ENCODE assay signal across 8 mouse cellular contexts in genomic region chr2:28792931-28793610, GRCm38 (mm10). TPM values are rescaled to one million over a fixed set of nuclear protein-coding genes. Genes with fewer than 3 reads are reported as not detected.
A peak's percentile ranks its signal among the peaks of the same experiment; 100 is the strongest.
DNase-seq lines count a peak whose midpoint lies in the region; ATAC-seq and TF ChIP-seq lines count a peak whose summit lies in the region.

No protein-coding gene starts in this region.

- no peaks in the 10 kb centered on the region for H3K4me1 ChIP-seq in intestine, embryonic 15.5 days (replicated peaks)
- peaks cover 3% of the 10 kb centered on the region for H3K4me1 ChIP-seq in lung, embryonic 14.5 days (ENCODE audit: insufficient read depth)

- TF ChIP-seq CTCF in lung, embryonic 14.5 days (IDR thresholded peaks at IDR 0.05; ENCODE audit: low read depth) = no peak

- H3K4me3 ChIP-seq in intestine, embryonic 15.5 days (replicated peaks) = no peak overlapping the region
- no peak overlapping the region for H3K4me3 ChIP-seq in lung, embryonic 14.5 days (ENCODE audit: low read depth, low read length)

- no peaks in the 10 kb centered on the region for H3K27me3 ChIP-seq in intestine, embryonic 15.5 days (replicated peaks)
- no peaks in the 10 kb centered on the region for H3K27me3 ChIP-seq in lung, embryonic 14.5 days (ENCODE audit: insufficient read depth, low read length)

- no peak overlapping the region for H3K9ac ChIP-seq in intestine, embryonic 15.5 days
- no peak overlapping the region for H3K9ac ChIP-seq in lung, embryonic 14.5 days

- ATAC-seq in frontal cortex, adult (ENCODE audit: low TSS enrichment) = peak; percentile 84
- peak; percentile 93 for ATAC-seq in intestine, embryonic 15.5 days
- ATAC-seq in lung, embryonic 14.5 days (ENCODE audit: insufficient read depth) = peak; percentile 92

- peak overlapping the region; percentile 30 for H3K4me2 ChIP-seq in intestine, embryonic 15.5 days (replicated peaks)
- peak overlapping the region; percentile 50 for H3K4me2 ChIP-seq in lung, embryonic 14.5 days

- DNase-seq in frontal cortex, postnatal 25 days (ENCODE audit: low spot score in 2 of 2) = no peak
- DNase-seq in brain, adult 2 months (ENCODE audit: low read depth, low spot score) = peak; percentile 85
- peak; percentile 84 for DNase-seq in forelimb bud, embryonic 11.5 days (ENCODE audit: low read depth, low spot score)
- peak; percentile 94 for DNase-seq in lung, embryonic 14.5 days
- peak; percentile 88 for DNase-seq in retina, embryonic 14.5 days (ENCODE audit: low spot score)
- DNase-seq in urinary bladder, postnatal 25 days (ENCODE audit: low spot score) = no peak

- WGBS in intestine, embryonic 15.5 days = 16% methylated on average over 6 of the region's 6 CpGs
- 20% methylated on average over 5 of the region's 6 CpGs for WGBS in lung, embryonic 14.5 days

- H3K36me3 ChIP-seq in intestine, embryonic 15.5 days = no peaks in the 10 kb centered on the region
- no peaks in the 10 kb centered on the region for H3K36me3 ChIP-seq in lung, embryonic 14.5 days (ENCODE audit: insufficient read depth)

- no peaks in the 10 kb centered on the region for H3K9me3 ChIP-seq in intestine, embryonic 15.5 days
- H3K9me3 ChIP-seq in lung, embryonic 14.5 days (ENCODE audit: low read depth, low read length) = no peaks in the 10 kb centered on the region

- H3K27ac ChIP-seq in intestine, embryonic 15.5 days = no peak overlapping the region
- no peak overlapping the region; the same call in 1 of the 2 replicates for H3K27ac ChIP-seq in lung, embryonic 14.5 days (ENCODE audit: low read depth)

RNA-seq across cellular contexts. Expression of gene Gtf3c4, which starts 47.1 kb away (rescaled TPM):
- 10.4 and 10.9 TPM in 2 replicates for polyA plus RNA-seq in intestine, embryonic 15.5 days (2015; fragmentation: Nextera tagmentation; extraction: Ambion mirVana)
- 27.8 and 29.0 TPM in 2 replicates for polyA plus RNA-seq in lung, embryonic 14.5 days (2014; fragmentation: Nextera tagmentation; extraction: Ambion mirVana)

RNA-seq across cellular contexts. Expression of gene Ddx31, which starts 47.1 kb away (rescaled TPM):
- 12.1 and 13.6 TPM in 2 replicates for polyA plus RNA-seq in intestine, embryonic 15.5 days (2015; fragmentation: Nextera tagmentation; extraction: Ambion mirVana)
- polyA plus RNA-seq in lung, embryonic 14.5 days (2014; fragmentation: Nextera tagmentation; extraction: Ambion mirVana) = 15.6 and 16.5 TPM in 2 replicates

Comparison
In these comparisons a context has a peak if more than half of its experiments do, and no peak if none do; other contexts are left out.
1. DNase-seq: peak in brain, adult 2 months (single experiment), forelimb bud, embryonic 11.5 days (single experiment), lung, embryonic 14.5 days (single experiment) and retina, embryonic 14.5 days (single experiment); none in frontal cortex, postnatal 25 days (0 of 2) and urinary bladder, postnatal 25 days (single experiment).
2. Peak in every context shown above with its lines, with median percentiles within 50 percentile points of each other: ATAC-seq.